Mouse (Mus musculus): ENCODE measurements around the gene Loxl3. TPM values are rescaled to one million over a fixed set of nuclear protein-coding genes. Genes with fewer than 3 reads are reported as not detected.
A peak's percentile ranks its signal among the peaks of the same experiment; 100 is the strongest.

Loxl3 gene
- polyA plus RNA-seq, 1 experiment from 2014 or later: 5.5 TPM

- DNase-seq: peak; percentile 61
- peaks cover 33% of the 10 kb centered on the region for H3K27me3 ChIP-seq (ENCODE audit: control insufficient read depth, insufficient read depth, low read length)
- no peak overlapping the region for H3K27ac ChIP-seq (replicated peaks; ENCODE audit: low read depth, low read length)
- peaks cover 16% of the 10 kb centered on the region; the same call in 1 of the 2 replicates for H3K4me1 ChIP-seq (ENCODE audit: control insufficient read depth, insufficient read depth, low read length)
- peak overlapping the region; percentile 43 for H3K9ac ChIP-seq (replicated peaks; ENCODE audit: low read length)
- peak overlapping the region; percentile 76 for H3K4me2 ChIP-seq (ENCODE audit: low read length)
- H3K9me3 ChIP-seq (ENCODE audit: control insufficient read depth, low read length): no peaks in the 10 kb centered on the region
- peak overlapping the region; percentile 43 for H3K4me3 ChIP-seq (replicated peaks; ENCODE audit: low read depth, low read length)
- no peaks in the 10 kb centered on the region for H3K36me3 ChIP-seq (ENCODE audit: control insufficient read depth, insufficient read depth, low read length)
- WGBS: under 1% methylated on average over 31 of the region's 31 CpGs
- peak; percentile 58 for ATAC-seq (ENCODE audit: low FRiP score, low TSS enrichment)
These were observed 1.2 kb upstream of the Loxl3 start for GRCm38 (mm10) chr6:83032769-83033191.

- peak overlapping the region; percentile 76 for H3K4me2 ChIP-seq (ENCODE audit: low read length)
- H3K36me3 ChIP-seq (ENCODE audit: control insufficient read depth, insufficient read depth, low read length): no peaks in the 10 kb centered on the region
- no peak for ATAC-seq (ENCODE audit: low FRiP score, low TSS enrichment)
- DNase-seq: no peak
- H3K9me3 ChIP-seq (ENCODE audit: control insufficient read depth, low read length): no peaks in the 10 kb centered on the region
- peaks cover 22% of the 10 kb centered on the region for H3K4me1 ChIP-seq (ENCODE audit: control insufficient read depth, insufficient read depth, low read length)
- H3K4me3 ChIP-seq (replicated peaks; ENCODE audit: low read depth, low read length): peak overlapping the region; percentile 43
- no peak overlapping the region for H3K27ac ChIP-seq (replicated peaks; ENCODE audit: low read depth, low read length)
- H3K27me3 ChIP-seq (ENCODE audit: control insufficient read depth, insufficient read depth, low read length): peaks cover 33% of the 10 kb centered on the region
- 16% methylated on average over 5 of the region's 5 CpGs for WGBS
- H3K9ac ChIP-seq (replicated peaks; ENCODE audit: low read length): no peak overlapping the region
These were observed 586 bp downstream of the Loxl3 start for GRCm38 (mm10) chr6:83034463-83035055.

DNA sequence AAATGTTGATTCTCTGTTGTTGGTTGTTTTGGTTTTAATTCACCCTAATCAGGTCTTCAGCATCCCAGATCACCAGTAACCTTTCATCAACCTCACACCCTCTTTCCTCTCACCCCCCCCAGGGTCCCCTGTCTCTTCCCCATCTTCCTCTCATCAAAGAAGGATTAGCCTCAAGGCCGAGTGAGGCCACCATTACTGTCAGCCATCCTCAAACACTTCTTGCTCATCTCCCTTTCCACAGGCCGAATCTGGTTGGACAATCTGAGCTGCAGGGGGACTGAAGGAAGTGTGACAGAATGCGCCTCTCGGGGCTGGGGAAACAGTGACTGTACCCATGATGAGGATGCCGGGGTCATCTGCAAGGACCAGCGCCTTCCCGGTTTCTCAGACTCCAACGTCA lies 3.2 kb downstream of the Loxl3 start:
- H3K36me3 ChIP-seq (ENCODE audit: control insufficient read depth, insufficient read depth, low read length): no peaks in the 10 kb centered on the region
- no peak overlapping the region for H3K4me2 ChIP-seq (ENCODE audit: low read length)
- no peak overlapping the region for H3K27ac ChIP-seq (replicated peaks; ENCODE audit: low read depth, low read length)
- H3K9me3 ChIP-seq (ENCODE audit: control insufficient read depth, low read length): no peaks in the 10 kb centered on the region
- H3K4me3 ChIP-seq (replicated peaks; ENCODE audit: low read depth, low read length): no peak overlapping the region
- H3K4me1 ChIP-seq (ENCODE audit: control insufficient read depth, insufficient read depth, low read length): peaks cover 19% of the 10 kb centered on the region
- no peak overlapping the region for H3K9ac ChIP-seq (replicated peaks; ENCODE audit: low read length)
- H3K27me3 ChIP-seq (ENCODE audit: control insufficient read depth, insufficient read depth, low read length): peaks cover 17% of the 10 kb centered on the region
- DNase-seq: no peak
- ATAC-seq (ENCODE audit: low FRiP score, low TSS enrichment): no peak
- WGBS: 80% methylated on average over 8 of the region's 8 CpGs

GRCm38 (mm10) chr6:83038496-83039012 lies 4.6 kb downstream of the Loxl3 start:
- peak overlapping the region; percentile 63 for H3K4me2 ChIP-seq (ENCODE audit: low read length)
- H3K9ac ChIP-seq (replicated peaks; ENCODE audit: low read length): peak overlapping the region; percentile 36
- H3K27ac ChIP-seq (replicated peaks; ENCODE audit: low read depth, low read length): no peak overlapping the region; the same call in 1 of the 2 replicates
- DNase-seq: peak; percentile 91
- no peaks in the 10 kb centered on the region for H3K9me3 ChIP-seq (ENCODE audit: control insufficient read depth, low read length)
- 8% methylated on average over 24 of the region's 24 CpGs for WGBS
- ATAC-seq (ENCODE audit: low FRiP score, low TSS enrichment): peak; percentile 71
- peaks cover 4% of the 10 kb centered on the region; the same call in 1 of the 2 replicates for H3K27me3 ChIP-seq (ENCODE audit: control insufficient read depth, insufficient read depth, low read length)
- no peaks in the 10 kb centered on the region for H3K36me3 ChIP-seq (ENCODE audit: control insufficient read depth, insufficient read depth, low read length)
- peaks cover 9% of the 10 kb centered on the region for H3K4me1 ChIP-seq (ENCODE audit: control insufficient read depth, insufficient read depth, low read length)
- H3K4me3 ChIP-seq (replicated peaks; ENCODE audit: low read depth, low read length): peak overlapping the region; percentile 23

- peaks cover 6% of the 10 kb centered on the region; the same call in 1 of the 2 replicates for H3K4me1 ChIP-seq (ENCODE audit: control insufficient read depth, insufficient read depth, low read length)
- ATAC-seq (ENCODE audit: low FRiP score, low TSS enrichment) (no peak), DNase-seq (no peak)
- H3K9me3 ChIP-seq (ENCODE audit: control insufficient read depth, low read length): no peaks in the 10 kb centered on the region
- H3K4me2 ChIP-seq (ENCODE audit: low read length): no peak overlapping the region
- H3K4me3 ChIP-seq (replicated peaks; ENCODE audit: low read depth, low read length): no peak overlapping the region
- H3K9ac ChIP-seq (replicated peaks; ENCODE audit: low read length): no peak overlapping the region
- H3K27ac ChIP-seq (replicated peaks; ENCODE audit: low read depth, low read length): no peak overlapping the region
- 80% methylated on average over 5 of the region's 5 CpGs for WGBS
- no peaks in the 10 kb centered on the region for H3K27me3 ChIP-seq (ENCODE audit: control insufficient read depth, insufficient read depth, low read length)
- H3K36me3 ChIP-seq (ENCODE audit: control insufficient read depth, insufficient read depth, low read length): no peaks in the 10 kb centered on the region
These were observed 6.6 kb downstream of the Loxl3 start for GRCm38 (mm10) chr6:83040601-83041000.

DNA sequence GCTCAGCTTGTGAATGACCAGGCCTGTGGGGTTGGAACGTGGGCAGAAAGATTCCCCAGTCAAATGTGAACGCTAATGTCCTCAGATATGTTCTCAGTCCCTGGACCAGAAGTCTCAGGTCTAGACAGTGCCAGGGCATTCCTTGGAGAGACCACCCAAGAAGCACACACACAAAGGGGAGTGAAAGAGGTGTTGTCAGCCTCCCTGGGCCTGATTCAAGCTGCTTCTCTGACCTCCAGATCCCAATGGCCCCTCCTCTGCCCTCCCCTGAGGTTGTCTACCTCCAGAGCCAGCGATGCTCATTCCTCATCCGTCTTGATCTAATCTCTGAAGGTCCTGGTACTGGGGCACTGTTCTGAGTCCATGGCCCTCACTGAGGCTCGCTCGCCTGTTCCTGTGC lies 9.6 kb downstream of the Loxl3 start:
- Histone ChIP-seq H3K27me3 (ENCODE audit: control insufficient read depth, insufficient read depth, low read length) (no peaks in the 10 kb centered on the region), H3K4me3 (replicated peaks; ENCODE audit: low read depth, low read length) (no peak overlapping the region), H3K4me1 (ENCODE audit: control insufficient read depth, insufficient read depth, low read length) (peaks cover under 1% of the 10 kb centered on the region; the same call in 1 of the 2 replicates), H3K4me2 (ENCODE audit: low read length) (no peak overlapping the region), H3K9ac (replicated peaks; ENCODE audit: low read length) (no peak overlapping the region), H3K9me3 (ENCODE audit: control insufficient read depth, low read length) (no peaks in the 10 kb centered on the region), H3K27ac (replicated peaks; ENCODE audit: low read depth, low read length) (no peak overlapping the region), H3K36me3 (ENCODE audit: control insufficient read depth, insufficient read depth, low read length) (no peaks in the 10 kb centered on the region)
- 62% methylated on average over 6 of the region's 6 CpGs for WGBS
- DNase-seq: no peak
- no peak for ATAC-seq (ENCODE audit: low FRiP score, low TSS enrichment)

- WGBS: 91% methylated on average over 5 of the region's 5 CpGs
These were observed 10.0 kb downstream of the Loxl3 start for GRCm38 (mm10) chr6:83043993-83044392.

GRCm38 (mm10) chr6:83044742-83045141 lies 10.8 kb downstream of the Loxl3 start:
- DNase-seq: no peak
- Histone ChIP-seq H3K27ac (replicated peaks; ENCODE audit: low read depth, low read length) (no peak overlapping the region), H3K9ac (replicated peaks; ENCODE audit: low read length) (no peak overlapping the region), H3K4me3 (replicated peaks; ENCODE audit: low read depth, low read length) (no peak overlapping the region), H3K9me3 (ENCODE audit: control insufficient read depth, low read length) (no peaks in the 10 kb centered on the region), H3K27me3 (ENCODE audit: control insufficient read depth, insufficient read depth, low read length) (no peaks in the 10 kb centered on the region), H3K4me1 (ENCODE audit: control insufficient read depth, insufficient read depth, low read length) (no peaks in the 10 kb centered on the region), H3K4me2 (ENCODE audit: low read length) (no peak overlapping the region), H3K36me3 (ENCODE audit: control insufficient read depth, insufficient read depth, low read length) (no peaks in the 10 kb centered on the region)
- 82% methylated on average over 9 of the region's 9 CpGs for WGBS
- ATAC-seq (ENCODE audit: low FRiP score, low TSS enrichment): no peak

More at GRCm38 (mm10) chr6:83043993-83044392, 10.0 kb downstream of the Loxl3 start:
- no peak overlapping the region for H3K4me2 ChIP-seq (ENCODE audit: low read length)
- no peaks in the 10 kb centered on the region for H3K27me3 ChIP-seq (ENCODE audit: control insufficient read depth, insufficient read depth, low read length)
- no peaks in the 10 kb centered on the region for H3K36me3 ChIP-seq (ENCODE audit: control insufficient read depth, insufficient read depth, low read length)
- H3K27ac ChIP-seq (replicated peaks; ENCODE audit: low read depth, low read length): no peak overlapping the region
- no peak overlapping the region for H3K9ac ChIP-seq (replicated peaks; ENCODE audit: low read length)
- no peak for DNase-seq
- H3K4me3 ChIP-seq (replicated peaks; ENCODE audit: low read depth, low read length): no peak overlapping the region
- no peaks in the 10 kb centered on the region; the same call in 1 of the 2 replicates for H3K4me1 ChIP-seq (ENCODE audit: control insufficient read depth, insufficient read depth, low read length)
- H3K9me3 ChIP-seq (ENCODE audit: control insufficient read depth, low read length): no peaks in the 10 kb centered on the region
- no peak for ATAC-seq (ENCODE audit: low FRiP score, low TSS enrichment)

GRCm38 (mm10) chr6:83049367-83049766 lies 15.4 kb downstream of the Loxl3 start:
- no peak overlapping the region for H3K9ac ChIP-seq (replicated peaks; ENCODE audit: low read length)
- peaks cover 9% of the 10 kb centered on the region for H3K36me3 ChIP-seq (ENCODE audit: control insufficient read depth, insufficient read depth, low read length)
- no peaks in the 10 kb centered on the region for H3K9me3 ChIP-seq (ENCODE audit: control insufficient read depth, low read length)
- H3K27me3 ChIP-seq (ENCODE audit: control insufficient read depth, insufficient read depth, low read length): no peaks in the 10 kb centered on the region
- DNase-seq (no peak), ATAC-seq (ENCODE audit: low FRiP score, low TSS enrichment) (no peak)
- no peak overlapping the region for H3K4me3 ChIP-seq (replicated peaks; ENCODE audit: low read depth, low read length)
- H3K27ac ChIP-seq (replicated peaks; ENCODE audit: low read depth, low read length): no peak overlapping the region
- H3K4me1 ChIP-seq (ENCODE audit: control insufficient read depth, insufficient read depth, low read length): peaks cover 11% of the 10 kb centered on the region
- no peak overlapping the region for H3K4me2 ChIP-seq (ENCODE audit: low read length)
- WGBS: 76% methylated on average over 10 of the region's 10 CpGs

Measured in midbrain, embryonic 14.5 days (tissue).